8 mouse cellular contexts compared by ENCODE assay signal in genomic region chr2:107291142-107291541, GRCm38 (mm10). TPM values are rescaled to one million over a fixed set of nuclear protein-coding genes. Genes with fewer than 3 reads are reported as not detected.
DNase-seq lines count a peak whose midpoint lies in the region; TF ChIP-seq lines count a peak whose summit lies in the region.

No protein-coding gene starts in this region.

- TF ChIP-seq POLR2A in kidney, adult 2 months (IDR thresholded peaks at IDR 0.05; ENCODE audit: low read depth, low read length), result no peak

- H3K36me3 ChIP-seq in kidney, adult 2 months (ENCODE audit: control insufficient read depth, insufficient read depth, low read length), result no peaks in the 10 kb centered on the region

- no peak overlapping the region for H3K27ac ChIP-seq in kidney, adult 2 months (ENCODE audit: insufficient read depth, low read depth, low read length)

- WGBS in kidney, adult 2 months, result 7% methylated on average over 16 of the region's 16 CpGs

- 0 out of 2 replicates have a peak, but pooled peaks cover 1% of the 10 kb centered on the region for H3K27me3 ChIP-seq in kidney, adult 2 months (replicated peaks; ENCODE audit: control insufficient read depth, insufficient read depth, low read length)

- peak; percentile 18 to 27 for DNase-seq in cerebellum, postnatal 14 days
- no peak for DNase-seq in cerebellum, adult 9-10 months
- peak; percentile 38 for DNase-seq in testis, postnatal 10 days (ENCODE audit: low spot score)
- DNase-seq in testis, postnatal 14 days (ENCODE audit: low spot score), result no peak
- peak; percentile 28 to 60 for DNase-seq in layer of hippocampus, postnatal 14 days (ENCODE audit: low spot score in 2 of 2)
- DNase-seq in retina, embryonic 14.5 days (ENCODE audit: low spot score), result peak; percentile 41
- no peak for DNase-seq in thymus, postnatal 10 days (ENCODE audit: low spot score in 2 of 2)
- DNase-seq in kidney, adult 2 months, result no peak

- no peak for TF ChIP-seq CTCF in kidney, adult 2 months (conservative IDR thresholded peaks at IDR 0.05; ENCODE audit: insufficient read depth, insufficient read length, low read depth, low read length)

- no peaks in the 10 kb centered on the region for H3K4me1 ChIP-seq in kidney, adult 2 months (ENCODE audit: control insufficient read depth, insufficient read depth, low read length)

- no peak overlapping the region for H3K4me3 ChIP-seq in kidney, adult 2 months (ENCODE audit: insufficient read depth, low read depth, low read length)

RNA-seq across cellular contexts. Expression of gene Kcna4, which starts 0.7 kb away (rescaled TPM):
- 10 to 100 TPM; 35.3 to 39.7 TPM for total RNA-seq in layer of hippocampus, postnatal 14 days (2021)
- not detected in 2 replicates for polyA plus RNA-seq in kidney, adult 2 months (2012; rRNA removed)

Comparison
In these comparisons a context has a peak if more than half of its experiments do, and no peak if none do; other contexts are left out.
1. DNase-seq: peak in cerebellum, postnatal 14 days (2 of 2), testis, postnatal 10 days (single experiment), layer of hippocampus, postnatal 14 days (2 of 2) and retina, embryonic 14.5 days (single experiment); none in cerebellum, adult 9-10 months (single experiment), testis, postnatal 14 days (single experiment), thymus, postnatal 10 days (0 of 2) and kidney, adult 2 months (single experiment).